Comparison of ENCODE assay signal across 25 mouse cellular contexts in the genomic region with DNA sequence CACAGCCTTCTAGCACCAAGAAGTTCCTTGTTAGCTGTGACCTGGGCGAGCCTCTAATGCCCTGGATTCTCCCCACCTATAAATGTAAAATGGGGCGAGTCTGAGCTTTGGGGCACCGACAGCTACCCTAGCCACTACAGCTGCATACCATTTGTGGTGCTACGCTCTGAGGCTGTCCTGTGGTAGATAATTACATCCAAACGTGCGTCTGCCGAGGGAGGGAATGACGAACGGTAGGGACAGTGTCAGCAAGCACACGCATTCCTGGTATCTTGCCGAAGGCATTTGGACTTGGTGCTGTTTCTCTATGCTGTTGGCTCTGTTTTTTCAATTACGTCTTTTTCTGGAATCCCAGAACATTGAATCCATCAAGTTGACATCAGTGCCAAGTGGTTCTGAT. TPM values are rescaled to one million over a fixed set of nuclear protein-coding genes. Genes with fewer than 3 reads are reported as not detected.
DNase-seq lines count a peak whose midpoint lies in the region; ATAC-seq lines count a peak whose summit lies in the region.
"Had no signal": no experiment of that assay in that cellular context is flagged by ENCODE, and none has a peak within 500 bp of the region (broad histone marks: within the 10 kb centered on the region; RNA-seq: fewer than 3 reads in every experiment).

No protein-coding gene starts in this region.

- H3K27ac ChIP-seq in embryonic facial prominence, embryonic 14.5 days (replicated peaks; ENCODE audit: low read depth, low read length), result no peak overlapping the region
- no peak overlapping the region for H3K27ac ChIP-seq in embryonic facial prominence, embryonic 10.5 days (replicated peaks)
- H3K27ac ChIP-seq in midbrain, embryonic 11.5 days (ENCODE audit: low read depth, low read length), result no peak overlapping the region
- H3K27ac ChIP-seq in midbrain, embryonic 15.5 days, result no peak overlapping the region
- H3K27ac ChIP-seq: embryonic facial prominence, embryonic 13.5 days; forebrain, embryonic 10.5 days; forebrain, embryonic 12.5 days had no signal

- ATAC-seq in embryonic facial prominence, embryonic 14.5 days (ENCODE audit: low read depth), result peak; percentile 26; the same call in 1 of the 2 replicates
- ATAC-seq in midbrain, embryonic 11.5 days (ENCODE audit: low FRiP score), result no peak
- ATAC-seq in midbrain, embryonic 15.5 days (replicated peaks), result no peak
- ATAC-seq: activated CD4-positive, CD25-positive, alpha-beta regulatory T cell, adult 4 months; CD4-positive, CD25-positive, alpha-beta regulatory T cell, adult 4 months; forebrain, embryonic 14.5 days; forebrain, embryonic 16.5 days; Patski had no signal

- no peak overlapping the region for H3K4me2 ChIP-seq in embryonic facial prominence, embryonic 14.5 days (ENCODE audit: low read depth, low read length)
- H3K4me2 ChIP-seq in midbrain, embryonic 11.5 days, result no peak overlapping the region
- H3K4me2 ChIP-seq in midbrain, embryonic 15.5 days, result no peak overlapping the region
- H3K4me2 ChIP-seq: embryonic facial prominence, embryonic 13.5 days; forebrain, embryonic 12.5 days had no signal

- H3K4me3 ChIP-seq in embryonic facial prominence, embryonic 14.5 days (ENCODE audit: low read depth, low read length), result no peak overlapping the region
- H3K4me3 ChIP-seq in embryonic facial prominence, embryonic 10.5 days, result no peak overlapping the region
- no peak overlapping the region for H3K4me3 ChIP-seq in midbrain, embryonic 11.5 days (ENCODE audit: low read depth, low read length)
- no peak overlapping the region for H3K4me3 ChIP-seq in midbrain, embryonic 15.5 days
- H3K4me3 ChIP-seq: embryonic facial prominence, embryonic 13.5 days; erythroblast, embryonic 14.5 days; forebrain, embryonic 10.5 days; forebrain, embryonic 12.5 days had no signal

- H3K4me1 ChIP-seq in embryonic facial prominence, embryonic 14.5 days (ENCODE audit: control insufficient read depth, insufficient read depth, low read length), result 0 out of 2 replicates have a peak, but pooled peaks cover 7% of the 10 kb centered on the region
- peaks cover 26% of the 10 kb centered on the region for H3K4me1 ChIP-seq in embryonic facial prominence, embryonic 10.5 days
- H3K4me1 ChIP-seq in midbrain, embryonic 11.5 days (ENCODE audit: control insufficient read depth, insufficient read depth, low read length), result 0 out of 2 replicates have a peak, but pooled peaks cover 3% of the 10 kb centered on the region
- no peaks in the 10 kb centered on the region for H3K4me1 ChIP-seq in midbrain, embryonic 15.5 days

- no peaks in the 10 kb centered on the region for H3K36me3 ChIP-seq in embryonic facial prominence, embryonic 14.5 days (ENCODE audit: control insufficient read depth, insufficient read depth, low read length)
- H3K36me3 ChIP-seq in embryonic facial prominence, embryonic 10.5 days (replicated peaks), result no peaks in the 10 kb centered on the region
- H3K36me3 ChIP-seq in midbrain, embryonic 11.5 days (ENCODE audit: control insufficient read depth, insufficient read depth, low read length), result no peaks in the 10 kb centered on the region
- no peaks in the 10 kb centered on the region for H3K36me3 ChIP-seq in midbrain, embryonic 15.5 days (replicated peaks)
- H3K36me3 ChIP-seq: embryonic facial prominence, embryonic 13.5 days; forebrain, embryonic 10.5 days; forebrain, embryonic 12.5 days; G1E had no signal

- DNase-seq in embryonic facial prominence, embryonic 14.5 days (ENCODE audit: low spot score), result peak; percentile 38
- DNase-seq in embryonic facial prominence, embryonic 10.5 days (ENCODE audit: low spot score), result no peak
- DNase-seq in heart, adult 11 months, result peak; percentile 84
- DNase-seq in heart, postnatal 14 days, result no peak
- DNase-seq in midbrain, embryonic 11.5 days (ENCODE audit: low spot score, missing footprints), result peak; percentile 65
- DNase-seq: adrenal gland, adult 8-10 months; adrenal gland, postnatal 14 days; adrenal gland, postnatal 36 days; B cell, adult 2 months; cerebellum, adult 11-12 months; cerebellum, adult 2 months; cerebellum, adult 9-10 months; cerebellum, postnatal 10 days; cerebellum, postnatal 25 days had no signal

- intact Hi-C loops in heart, postnatal 14 days (cut with DNase I), result no loop called here

- no peak overlapping the region for H3K9ac ChIP-seq in embryonic facial prominence, embryonic 14.5 days (ENCODE audit: low read depth, low read length)
- no peak overlapping the region for H3K9ac ChIP-seq in midbrain, embryonic 11.5 days (ENCODE audit: low read length)
- H3K9ac ChIP-seq in midbrain, embryonic 15.5 days, result no peak overlapping the region
- H3K9ac ChIP-seq: embryonic facial prominence, embryonic 13.5 days; forebrain, embryonic 12.5 days had no signal

- H3K9me3 ChIP-seq in embryonic facial prominence, embryonic 14.5 days (ENCODE audit: control insufficient read depth, low read length), result no peaks in the 10 kb centered on the region
- no peaks in the 10 kb centered on the region for H3K9me3 ChIP-seq in embryonic facial prominence, embryonic 10.5 days
- H3K9me3 ChIP-seq in midbrain, embryonic 11.5 days (ENCODE audit: control insufficient read depth, low read length), result no peaks in the 10 kb centered on the region
- H3K9me3 ChIP-seq in midbrain, embryonic 15.5 days, result no peaks in the 10 kb centered on the region
- H3K9me3 ChIP-seq: embryonic facial prominence, embryonic 13.5 days; forebrain, embryonic 10.5 days; forebrain, embryonic 12.5 days; G1E had no signal

- H3K27me3 ChIP-seq in embryonic facial prominence, embryonic 14.5 days (replicated peaks; ENCODE audit: control insufficient read depth, insufficient read depth, low read length), result no peaks in the 10 kb centered on the region
- 0 out of 2 replicates have a peak, but pooled peaks cover 3% of the 10 kb centered on the region for H3K27me3 ChIP-seq in embryonic facial prominence, embryonic 10.5 days (replicated peaks; ENCODE audit: low read depth, poor library complexity, severe bottlenecking)
- H3K27me3 ChIP-seq in midbrain, embryonic 11.5 days (ENCODE audit: control insufficient read depth, insufficient read depth, low read length), result no peaks in the 10 kb centered on the region
- 0 out of 2 replicates have a peak, but pooled peaks cover 7% of the 10 kb centered on the region for H3K27me3 ChIP-seq in midbrain, embryonic 15.5 days (replicated peaks)
- H3K27me3 ChIP-seq: embryonic facial prominence, embryonic 13.5 days; forebrain, embryonic 12.5 days; Patski had no signal

- 35% methylated on average over 12 of the region's 12 CpGs for WGBS in embryonic facial prominence, embryonic 14.5 days
- WGBS in embryonic facial prominence, embryonic 10.5 days, result 57% methylated on average over 12 of the region's 12 CpGs
- WGBS in midbrain, embryonic 11.5 days, result 86% methylated on average over 12 of the region's 12 CpGs
- 91% methylated on average over 12 of the region's 12 CpGs for WGBS in midbrain, embryonic 15.5 days

RNA-seq across cellular contexts. Expression of a gene that starts 29.7 kb away (rescaled TPM):
- polyA plus RNA-seq in embryonic facial prominence, embryonic 14.5 days (2014; fragmentation: Nextera tagmentation; extraction: Ambion mirVana), result 53.3 and 57.3 TPM in 2 replicates
- polyA plus RNA-seq in embryonic facial prominence, embryonic 10.5 days (2016; fragmentation: Nextera tagmentation; extraction: Ambion mirVana), result 61.5 and 75.2 TPM in 2 replicates
- total RNA-seq in heart, postnatal 14 days (2021), result 10 to 100 TPM; 31.7 to 32.6 TPM
- 252 and 256 TPM in 2 replicates for polyA plus RNA-seq in midbrain, embryonic 11.5 days (2014; fragmentation: Nextera tagmentation; extraction: Ambion mirVana)
- 56.2 and 69.1 TPM in 2 replicates for polyA plus RNA-seq in midbrain, embryonic 15.5 days (2015; fragmentation: Nextera tagmentation; extraction: Ambion mirVana)

Comparison
In these comparisons a context has a peak if more than half of its experiments do, and no peak if none do; other contexts are left out.
1. DNase-seq: peak in embryonic facial prominence, embryonic 14.5 days (single experiment), heart, adult 11 months (single experiment) and midbrain, embryonic 11.5 days (single experiment); none in embryonic facial prominence, embryonic 10.5 days (single experiment) and heart, postnatal 14 days (0 of 2).